Mouse (Mus musculus) CH12.LX (cell line): Measurements from ENCODE around the gene Jarid2. TPM values are rescaled to one million over a fixed set of nuclear protein-coding genes. Genes with fewer than 3 reads are reported as not detected.

Experiments
- DNase-seq: peaks from one replicate; pipeline ENCODE4 v3.0.0-alpha.2; 2013; ENCODE audit errors: extremely low read depth
- H3K27ac ChIP-seq: 2 replicates; pipeline ENCODE4 v1.5.1; 2012; ENCODE audit warnings: low read depth, mild to moderate bottlenecking, control low read depth, moderate library complexity; ENCODE audit not compliant: insufficient read depth
- H3K27me3 ChIP-seq: replicated peaks from 2 replicates; pipeline ENCODE3; 2012; ENCODE audit warnings: inconsistent platforms
- H3K36me3 ChIP-seq, 2 experiments: replicated peaks in 1 of 2; 2 replicates each; pipeline versions ENCODE3 to v1.6.1; 2012; ENCODE audit warnings: inconsistent platforms in 1 of 2, low read length in 1 of 2, mild to moderate bottlenecking in 1 of 2, mixed read lengths in 1 of 2, moderate library complexity in 1 of 2; ENCODE audit not compliant: control insufficient read depth in 1 of 2, insufficient read depth in 1 of 2
- H3K4me1 ChIP-seq, 2 experiments: 2 replicates each; pipeline ENCODE4 v1.6.1; 2012; ENCODE audit warnings: inconsistent platforms in 1 of 2, moderate library complexity in 1 of 2; ENCODE audit not compliant: insufficient read depth in 2 of 2, control insufficient read depth in 1 of 2
- H3K4me2 ChIP-seq: 2 replicates; pipeline ENCODE4 v1.6.1; 2012; ENCODE audit warnings: low read depth, mild to moderate bottlenecking, control low read depth; ENCODE audit not compliant: poor library complexity, insufficient read depth, severe bottlenecking
- H3K4me3 ChIP-seq, 3 experiments: fragments of 150-350 bp in 1 of 3; sonication (generic) in 1 of 3; replicated peaks in 1 of 3; 2 replicates each; pipeline versions ENCODE3 to v1.5.1; 2011 to 2012; ENCODE audit warnings: low read depth in 2 of 3, low read length in 2 of 3, mild to moderate bottlenecking in 2 of 3, moderate library complexity in 2 of 3, control low read depth in 1 of 3, improper control_type of control experiment in 1 of 3, inconsistent platforms in 1 of 3, mixed read lengths in 1 of 3; ENCODE audit not compliant: poor library complexity in 1 of 3
- H3K79me2 ChIP-seq: replicated peaks from 2 replicates; pipeline ENCODE4 v1.6.1; 2012; ENCODE audit warnings: mild to moderate bottlenecking, moderate library complexity; ENCODE audit not compliant: control insufficient read depth, poor library complexity, insufficient read depth, severe bottlenecking; ENCODE audit errors: extremely low read depth
- H3K9ac ChIP-seq: 2 replicates; pipeline ENCODE4 v1.6.1; 2012; ENCODE audit warnings: low read depth, mild to moderate bottlenecking, control low read depth, moderate library complexity; ENCODE audit not compliant: insufficient read depth
- H3K9me3 ChIP-seq: replicated peaks from 2 replicates; pipeline ENCODE3; 2012; ENCODE audit warnings: low read length, inconsistent platforms, mixed read lengths
- BHLHE40 ChIP-seq: IDR thresholded peaks from 2 replicates; pipeline ENCODE4 v1.6.1; 2011; ENCODE audit warnings: mild to moderate bottlenecking, low read depth, low read length, improper control_type of control experiment
- CHD1 ChIP-seq: IDR thresholded peaks from 2 replicates; pipeline ENCODE4 v1.6.1; 2012; ENCODE audit warnings: low read depth, low read length, improper control_type of control experiment, inconsistent platforms
- CTCF ChIP-seq, 2 experiments: IDR thresholded peaks in 1 of 2; conservative IDR thresholded peaks in 1 of 2; 2 replicates each; pipeline ENCODE4 v1.5.1; 2011 to 2012; ENCODE audit warnings: low read depth in 2 of 2, low read length in 2 of 2, improper control_type of control experiment in 1 of 2, inconsistent platforms in 1 of 2, mild to moderate bottlenecking in 1 of 2, moderate library complexity in 1 of 2
- E2F4 ChIP-seq: IDR thresholded peaks from 2 replicates; pipeline ENCODE4 v1.6.1; 2011; ENCODE audit warnings: low read depth, low read length, improper control_type of control experiment; ENCODE audit not compliant: insufficient replicate concordance
- ELF1 ChIP-seq: IDR thresholded peaks from 2 replicates; pipeline ENCODE4 v1.6.1; 2014; ENCODE audit warnings: low read depth, mild to moderate bottlenecking, inconsistent platforms, low read length, improper control_type of control experiment
- EP300 ChIP-seq: IDR thresholded peaks from 2 replicates; pipeline ENCODE4 v1.6.1; 2011; ENCODE audit warnings: low read length, improper control_type of control experiment
- ETS1 ChIP-seq: conservative IDR thresholded peaks from 2 replicates; pipeline ENCODE4 v1.6.1; 2012; ENCODE audit warnings: low read depth, mild to moderate bottlenecking, inconsistent platforms, low read length, improper control_type of control experiment, moderate library complexity
- GABPA ChIP-seq: IDR thresholded peaks from 2 replicates; pipeline ENCODE4 v1.6.1; 2012; ENCODE audit warnings: low read depth, low read length, improper control_type of control experiment, inconsistent platforms; ENCODE audit not compliant: insufficient replicate concordance
- HCFC1 ChIP-seq: IDR thresholded peaks from 2 replicates; pipeline ENCODE4 v1.6.1; 2012; ENCODE audit warnings: low read depth, mild to moderate bottlenecking, inconsistent platforms, low read length, improper control_type of control experiment
- JUN ChIP-seq: IDR thresholded peaks from 2 replicates; pipeline ENCODE4 v1.6.1; 2011; ENCODE audit warnings: low read depth, mild to moderate bottlenecking, low read length, improper control_type of control experiment, moderate library complexity; ENCODE audit not compliant: insufficient read depth
- JUND ChIP-seq: conservative IDR thresholded peaks from 2 replicates; pipeline ENCODE4 v1.6.1; 2011; ENCODE audit warnings: low read depth, low read length, improper control_type of control experiment
- KAT2A ChIP-seq: IDR thresholded peaks from 2 replicates; pipeline ENCODE4 v1.6.1; 2012; ENCODE audit warnings: low read length, improper control_type of control experiment, inconsistent platforms; ENCODE audit not compliant: insufficient replicate concordance
- MAFK ChIP-seq: IDR thresholded peaks from 2 replicates; pipeline ENCODE4 v1.6.1; 2011; ENCODE audit warnings: low read length, improper control_type of control experiment; ENCODE audit not compliant: insufficient replicate concordance
- MAX ChIP-seq: IDR thresholded peaks from 2 replicates; pipeline ENCODE4 v1.6.1; 2011; ENCODE audit warnings: low read length, improper control_type of control experiment
- MAZ ChIP-seq: IDR thresholded peaks from 2 replicates; pipeline ENCODE4 v1.6.1; 2012; ENCODE audit warnings: low read depth, mild to moderate bottlenecking, inconsistent platforms, low read length, improper control_type of control experiment, moderate library complexity
- MEF2A ChIP-seq: IDR thresholded peaks from 2 replicates; pipeline ENCODE4 v1.6.1; 2014; ENCODE audit warnings: low read depth, mild to moderate bottlenecking, inconsistent platforms, low read length, improper control_type of control experiment, borderline replicate concordance
- MXI1 ChIP-seq: IDR thresholded peaks from 2 replicates; pipeline ENCODE4 v1.6.1; 2011; ENCODE audit warnings: mild to moderate bottlenecking, low read depth, low read length, improper control_type of control experiment
- MYC ChIP-seq: IDR thresholded peaks from 2 replicates; pipeline ENCODE4 v1.6.1; 2011; ENCODE audit warnings: low read depth, mild to moderate bottlenecking, improper control_type of control experiment, low read length
- NELFE ChIP-seq: IDR thresholded peaks from 2 replicates; pipeline ENCODE4 v1.6.1; 2011; ENCODE audit warnings: low read depth, low read length, improper control_type of control experiment
- PAX5 ChIP-seq: IDR thresholded peaks from 2 replicates; pipeline ENCODE4 v1.6.1; 2012; ENCODE audit warnings: low read length, inconsistent platforms, mixed read lengths
- POLR2AphosphoS2 ChIP-seq: IDR thresholded peaks from 2 replicates; pipeline ENCODE4 v1.6.1; 2011; ENCODE audit warnings: low read depth, low read length, improper control_type of control experiment
- RAD21 ChIP-seq: IDR thresholded peaks from 2 replicates; pipeline ENCODE4 v1.6.1; 2011; ENCODE audit warnings: low read depth, mild to moderate bottlenecking, low read length, improper control_type of control experiment, moderate library complexity
- SIN3A ChIP-seq: IDR thresholded peaks from 2 replicates; pipeline ENCODE4 v1.6.1; 2012; ENCODE audit warnings: low read length, improper control_type of control experiment, inconsistent platforms
- SMC3 ChIP-seq: IDR thresholded peaks from 2 replicates; pipeline ENCODE4 v1.6.1; 2011; ENCODE audit warnings: low read depth, low read length, improper control_type of control experiment
- TBP ChIP-seq: conservative IDR thresholded peaks from 2 replicates; pipeline ENCODE4 v1.6.1; 2011; ENCODE audit warnings: low read depth, low read length, improper control_type of control experiment
- TCF12 ChIP-seq: IDR thresholded peaks from 2 replicates; pipeline ENCODE4 v1.6.1; 2014; ENCODE audit warnings: low read depth, mild to moderate bottlenecking, inconsistent platforms, low read length, improper control_type of control experiment
- UBTF ChIP-seq: IDR thresholded peaks from 2 replicates; pipeline ENCODE4 v1.6.1; 2012; ENCODE audit warnings: low read depth, mild to moderate bottlenecking, inconsistent platforms, low read length, improper control_type of control experiment, moderate library complexity
- USF1 ChIP-seq: IDR thresholded peaks from 2 replicates; pipeline ENCODE4 v1.6.1; 2014; ENCODE audit warnings: low read depth, mild to moderate bottlenecking, inconsistent platforms, low read length, improper control_type of control experiment
- USF2 ChIP-seq: conservative IDR thresholded peaks from 2 replicates; pipeline ENCODE4 v1.6.1; 2011; ENCODE audit warnings: low read depth, low read length, improper control_type of control experiment
- ZC3H11A ChIP-seq: IDR thresholded peaks from 2 replicates; pipeline ENCODE4 v1.6.1; 2012; ENCODE audit warnings: low read depth, mild to moderate bottlenecking, inconsistent platforms, low read length, improper control_type of control experiment
- ZNF384 ChIP-seq: IDR thresholded peaks from 2 replicates; pipeline ENCODE4 v1.6.1; 2012; ENCODE audit warnings: low read depth, low read length, improper control_type of control experiment, inconsistent platforms
- dilution Hi-C: fragments of 300-500 bp; cut with MboI; formaldehyde crosslinking; loops from 2 replicates; pipeline ENCODE4 v1.14.3; 2020; ENCODE audit warnings: low sequenced_read_pairs; ENCODE audit not compliant: extremely low pct_unique_long_range_greater_than_20kb, extremely low pct_ligation_motif_present
- in situ Hi-C: fragments of 300-500 bp; cut with MboI; formaldehyde crosslinking; loops from 3 replicates; pipeline ENCODE4 v1.14.3; 2019; ENCODE audit warnings: low sequenced_read_pairs, low pct_ligation_motif_present, low pct_unique_long_range_greater_than_20kb, mixed read lengths
- polyA plus RNA-seq: library from polyadenylated mRNA; unstranded; fragments of >175 nt; gene quantifications from 2 replicates; pipeline ENCODE4 v1.2.1, GENCODE M21; 2012; ENCODE audit warnings: low read depth; ENCODE audit not compliant: insufficient read length
- total RNA-seq, 2 experiments: library from RNA; depleted of rRNA; stranded (reverse); fragments of 300-350 nt in 1 of 2; fragments of >200 nt in 1 of 2; gene quantifications; 2 replicates each; pipeline ENCODE4 v1.2.3; 2012 to 2014

Gene Jarid2
- total and polyA plus RNA-seq, 3 experiments: 4.5 to 10.9 (median 7.8) TPM

- Histone ChIP-seq H3K27ac (no peak overlapping the region), H3K4me2 (no peak overlapping the region), H3K36me3 (peaks cover 0 to 20% of the 10 kb centered on the region in 2 experiments), H3K79me2 (no peaks in the 10 kb centered on the region), H3K4me3 (no peak overlapping the region), H3K9ac (no peak overlapping the region), H3K27me3 (no peaks in the 10 kb centered on the region), H3K9me3 (no peaks in the 10 kb centered on the region), H3K4me1 (0 out of 4 replicates have a peak, but pooled peaks cover 0 to 8% of the 10 kb centered on the region in 2 experiments)
- dilution Hi-C loops (no loop called here), in situ Hi-C loops (no loop called here)
- TF ChIP-seq NELFE: no peak
- no peak for TF ChIP-seq TCF12
- no peak for TF ChIP-seq MAX
- no peak for TF ChIP-seq TBP
- no peak for TF ChIP-seq HCFC1
- TF ChIP-seq ZNF384: no peak
- no peak for TF ChIP-seq POLR2AphosphoS2
- TF ChIP-seq CHD1: no peak
- TF ChIP-seq JUND: no peak
- no peak for TF ChIP-seq MXI1
- TF ChIP-seq JUN: no peak
- TF ChIP-seq MYC: no peak
- no peak for TF ChIP-seq EP300
- TF ChIP-seq E2F4: no peak
- no peak for TF ChIP-seq GABPA
- TF ChIP-seq SIN3A: no peak
- no peak for TF ChIP-seq USF2
- TF ChIP-seq MEF2A: no peak
- no peak for TF ChIP-seq USF1
- TF ChIP-seq BHLHE40: no peak
- peak; percentile 74 for TF ChIP-seq SMC3
- no peak for TF ChIP-seq PAX5
- TF ChIP-seq RAD21: peak; percentile 79
- TF ChIP-seq ZC3H11A: 0 out of 2 replicates have a peak, but pooled peaks have one; percentile 10
- no peak for TF ChIP-seq ELF1
- no peak for TF ChIP-seq KAT2A
- no peak for TF ChIP-seq UBTF
- TF ChIP-seq MAFK: no peak
- TF ChIP-seq MAZ: no peak
- TF ChIP-seq CTCF (conservative IDR thresholded peaks at IDR 0.05 in 1 of 2, IDR thresholded peaks at IDR 0.05 in 1 of 2; ENCODE audit: low read depth in 2 of 2, low read length in 2 of 2): peak; percentile 48 to 75
- TF ChIP-seq ETS1: no peak
- peak; percentile 24 for DNase-seq
Observed at GRCm38 (mm10) chr13:44833353-44833752, 104.1 kb downstream of the Jarid2 start.
